Mouse (Mus musculus) CD4-positive, CD25-positive, alpha-beta regulatory T cell, adult 4 months (primary cell): ENCODE data around the gene Gm38431. TPM values are rescaled to one million over a fixed set of nuclear protein-coding genes. Genes with fewer than 3 reads are reported as not detected.
A peak's percentile ranks its signal among the peaks of the same experiment; 100 is the strongest.

Source experiments
- ATAC-seq: one replicate; pipeline ENCODE4 v1.8.0; 2017
- polyA plus RNA-seq, 2 experiments: library from polyadenylated mRNA; unstranded; fragments of 100-300 nt; shearing (Covaris generic); gene quantifications; one replicate each; pipeline ENCODE4 v1.2.1; 2017

Gene Gm38431
- polyA plus RNA-seq, result 1 to 10 TPM in 1 of 2 experiments, under 1 TPM in 1; 0.20 to 2.9 TPM

DNA sequence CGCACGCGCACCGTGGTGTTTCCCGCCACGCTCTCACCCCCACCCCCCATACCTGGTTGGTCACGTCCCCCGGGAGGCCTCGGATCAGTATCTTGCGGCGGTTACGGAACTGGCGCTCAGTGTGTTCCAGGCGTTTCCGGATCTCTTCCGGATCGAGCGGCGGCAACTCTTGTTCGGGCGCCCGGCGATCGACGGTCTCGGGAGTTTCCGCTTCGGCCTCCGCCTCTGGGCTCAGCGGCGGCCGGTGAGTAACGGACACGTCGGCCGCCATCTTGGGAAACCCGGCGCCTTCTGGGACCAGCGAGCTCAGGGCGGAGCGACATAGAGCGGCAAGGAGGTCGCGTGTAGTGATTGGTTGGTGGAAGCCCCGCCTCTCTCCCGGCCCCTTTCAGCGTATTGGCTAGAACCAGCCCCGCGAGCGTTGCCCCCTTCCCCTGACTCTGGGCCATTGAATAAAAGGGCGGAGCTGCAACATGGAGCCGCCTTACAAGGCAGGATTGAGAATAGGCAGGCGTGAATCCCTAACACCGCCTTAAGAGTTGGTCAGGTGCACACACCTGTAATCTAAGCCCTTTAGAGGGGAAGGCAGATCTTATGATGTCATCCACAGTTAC lies at the start of gene Gm38431, which contains the start of gene Raver1:
Gm38431 (minus strand) TSS at position 291 of the 614 bp plus-strand sequence.
Raver1 (minus strand) TSS at position 302 of the 614 bp plus-strand sequence.
- peak; percentile 98 for ATAC-seq

DNA sequence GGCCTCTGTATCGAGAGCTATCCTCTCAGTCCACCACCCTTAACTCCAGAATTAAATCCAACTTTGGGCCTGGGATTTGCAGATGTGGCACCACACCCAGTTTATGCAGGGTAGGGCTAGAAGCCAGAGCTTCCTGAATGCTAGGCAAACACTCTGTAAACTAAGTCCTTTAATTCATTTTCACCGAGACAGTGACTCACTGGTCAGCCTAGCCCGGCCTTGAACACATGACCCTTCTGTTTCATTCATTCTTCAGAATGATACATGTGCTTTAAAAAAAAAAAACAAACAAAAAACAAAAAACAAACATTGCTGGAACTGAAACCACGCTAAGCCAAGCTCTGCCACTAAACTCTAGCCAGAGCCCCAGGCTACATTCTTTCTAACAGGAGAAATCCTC lies 46.6 kb upstream of the Gm38431 start:
- no peak for ATAC-seq

DNA sequence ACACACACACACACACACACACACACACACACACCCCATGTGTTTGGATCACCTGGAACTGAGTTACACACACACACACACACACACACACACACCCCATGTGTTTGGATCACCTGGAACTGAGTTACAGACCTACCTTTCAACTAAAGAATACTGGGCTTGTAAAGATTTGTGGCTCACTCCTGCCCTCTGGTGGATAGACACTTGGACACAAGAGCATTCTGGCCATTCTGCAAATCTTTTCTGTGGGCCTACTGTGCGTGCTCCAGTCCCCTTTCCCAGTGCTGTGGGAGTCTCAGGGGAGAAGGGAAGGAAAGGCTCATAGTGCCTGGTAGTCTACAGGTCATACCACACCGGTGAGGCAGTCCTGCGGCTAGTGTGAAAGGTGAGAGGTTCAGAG lies 45.4 kb upstream of the Gm38431 start:
- ATAC-seq, result peak; percentile 31

DNA sequence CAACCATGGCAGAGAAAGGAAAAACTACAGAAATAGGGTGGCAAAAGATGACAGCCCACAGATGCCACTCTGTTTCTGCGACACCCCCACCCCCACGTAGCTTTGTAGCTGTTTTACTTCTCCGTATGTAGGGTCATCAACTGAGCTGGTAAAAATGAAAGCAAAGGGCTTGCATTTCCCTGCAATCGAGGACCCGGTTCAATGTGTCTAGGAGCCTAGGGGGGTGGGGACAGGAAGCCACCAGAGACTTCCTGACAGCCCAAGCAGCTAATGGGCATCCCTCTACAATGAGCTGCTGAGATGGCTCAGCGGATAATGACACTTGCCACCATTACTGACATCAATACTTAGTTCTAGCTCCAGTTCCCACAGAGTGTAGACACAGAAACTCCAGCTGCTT lies 44.6 kb upstream of the Gm38431 start:
- peak; percentile 63 for ATAC-seq

DNA sequence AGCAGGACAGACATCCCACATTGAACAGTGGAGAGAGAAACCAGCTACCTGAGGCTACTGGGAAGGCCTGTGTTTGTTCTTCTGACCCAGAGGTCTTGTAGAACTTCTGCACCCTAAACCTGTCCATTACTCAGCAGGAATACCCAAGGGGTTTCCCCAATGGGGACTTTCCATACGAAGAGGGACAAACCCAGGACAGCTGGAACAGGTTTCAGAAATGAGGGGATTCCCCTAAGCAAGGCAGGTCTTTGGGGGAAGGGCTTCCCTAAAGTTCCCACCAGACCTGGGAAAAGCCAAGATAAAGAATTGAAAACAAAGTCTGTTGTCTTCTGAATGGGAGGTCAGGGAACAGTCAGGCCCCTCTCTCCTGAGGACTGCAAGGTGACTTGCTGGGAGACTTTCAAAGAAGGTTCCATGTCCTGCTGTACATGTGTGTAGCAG lies 44.2 kb upstream of the Gm38431 start:
- ATAC-seq, result peak; percentile 18

DNA sequence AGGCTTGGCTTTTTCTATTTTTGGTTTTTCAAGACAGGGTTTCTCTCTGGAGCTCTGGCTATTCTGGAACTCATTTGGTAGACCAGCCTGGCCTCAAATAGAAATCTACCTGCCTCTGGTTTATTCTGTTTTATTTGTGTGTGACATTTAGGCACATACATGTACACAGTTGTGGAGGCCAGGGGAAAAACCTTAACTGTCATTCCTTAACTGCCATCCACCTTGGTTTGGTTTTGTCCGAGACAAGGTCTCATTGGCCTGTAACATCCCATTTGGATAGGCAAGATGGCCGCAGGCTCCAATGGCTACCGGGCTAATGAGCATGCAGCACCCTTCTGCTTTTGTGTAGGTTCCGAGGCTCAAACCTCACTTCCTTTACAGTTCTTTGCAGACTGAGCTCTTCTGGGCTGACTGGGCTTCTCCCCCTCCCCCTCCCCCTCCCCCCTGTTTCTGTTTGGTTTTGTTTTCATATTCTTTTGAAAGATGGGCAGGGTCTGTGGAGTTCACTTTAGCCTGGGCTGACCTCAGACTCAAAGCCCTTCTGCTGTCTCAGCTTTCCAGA lies 43.6 kb upstream of the Gm38431 start:
- peak; percentile 8 for ATAC-seq

DNA sequence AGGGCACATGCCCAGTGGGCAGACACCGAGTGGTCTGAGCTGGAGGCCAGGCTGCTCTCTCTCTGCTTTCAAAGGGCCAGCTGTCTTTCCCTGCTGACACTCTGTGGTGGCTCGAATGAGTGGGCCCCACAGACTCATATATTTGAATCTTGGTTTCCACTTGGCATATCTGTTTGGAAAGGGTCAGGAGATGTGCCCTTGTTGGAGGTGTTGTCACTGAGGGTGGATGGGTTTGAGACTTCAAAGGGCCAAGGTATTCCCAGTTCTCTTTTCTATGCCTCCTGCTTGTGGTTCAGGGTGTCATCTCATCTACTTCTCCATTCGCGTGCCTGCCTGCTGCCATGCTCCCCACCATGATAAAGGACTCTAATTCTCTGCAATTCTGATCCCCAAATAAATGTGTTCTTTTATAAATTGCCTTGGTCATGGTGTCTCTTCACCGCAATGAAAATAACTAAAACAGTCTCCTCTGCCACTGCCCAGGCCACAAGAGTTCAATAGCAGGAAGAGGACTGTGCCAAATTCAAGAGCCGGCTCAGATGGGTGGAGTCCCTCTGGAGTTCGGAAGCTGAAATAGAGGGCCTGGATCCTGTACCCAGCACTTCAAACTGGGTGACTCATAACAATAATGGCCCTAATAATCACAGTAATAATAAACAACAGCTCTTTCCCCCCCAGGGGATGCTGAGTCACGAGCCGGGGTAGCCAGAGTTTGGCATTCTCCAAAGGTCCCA lies 43.0 kb upstream of the Gm38431 start:
- ATAC-seq, result no peak

DNA sequence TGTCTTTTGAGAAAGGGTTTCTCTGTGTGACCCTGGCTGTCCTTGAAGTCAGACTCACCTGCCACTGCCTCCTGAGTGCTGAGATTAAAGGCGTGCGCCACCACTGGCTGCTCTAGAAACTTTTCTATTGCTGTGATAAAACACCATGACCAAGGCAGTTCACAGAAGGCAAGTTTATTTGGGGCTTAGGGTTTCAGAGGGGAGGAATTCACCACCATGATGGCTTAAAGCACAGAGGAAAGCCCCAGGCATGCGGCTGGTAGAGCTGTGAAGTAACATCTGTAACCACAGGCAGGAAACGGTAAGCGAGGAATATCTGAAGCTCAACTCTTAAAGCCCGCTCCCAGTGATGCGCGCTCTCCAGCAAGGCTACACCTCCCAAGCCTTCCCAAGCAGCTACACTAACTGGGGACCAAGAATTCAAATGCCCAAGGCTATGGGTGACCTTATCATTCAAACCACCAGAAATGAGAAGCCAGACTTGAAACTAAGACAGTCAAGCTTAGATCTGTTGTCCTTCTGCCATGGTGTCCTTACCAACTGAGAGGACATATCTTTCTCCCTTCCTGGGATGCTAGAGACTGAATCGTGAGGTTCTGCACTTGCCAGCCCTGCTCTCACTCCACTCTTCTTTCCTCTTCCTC lies 41.4 kb upstream of the Gm38431 start:
- ATAC-seq, result peak; percentile 32

DNA sequence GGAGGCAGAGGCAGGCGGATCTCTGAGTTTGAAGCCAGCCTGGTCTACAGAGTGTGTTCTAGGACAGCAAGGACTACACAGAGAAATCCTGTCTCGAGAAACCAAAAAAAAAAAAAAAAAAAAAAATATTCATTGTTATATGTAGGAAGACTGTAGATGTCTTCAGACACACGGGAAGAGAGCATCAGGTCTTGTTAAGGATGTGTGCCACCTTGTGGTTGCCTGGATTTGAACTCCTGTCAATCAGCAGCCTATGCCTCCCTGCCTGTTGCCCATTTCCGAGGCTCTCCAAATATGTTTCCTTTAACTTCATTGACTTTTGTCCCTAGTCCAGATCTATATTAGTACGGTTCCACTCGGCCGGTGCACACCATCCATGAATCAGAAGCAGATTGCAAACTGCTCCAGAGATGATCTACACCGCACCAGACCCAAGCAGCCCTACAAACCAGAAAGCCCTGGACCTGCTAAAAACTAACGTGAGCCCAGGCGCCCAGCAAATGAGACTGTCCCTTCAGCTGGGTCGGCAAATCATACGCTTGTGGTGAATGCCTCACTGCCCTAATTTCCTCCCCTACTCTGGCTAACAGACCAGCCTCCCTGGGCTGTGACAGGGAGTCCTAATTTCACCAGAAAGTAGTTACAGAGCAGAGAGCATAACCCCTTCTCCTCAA lies 40.4 kb upstream of the Gm38431 start:
- no peak for ATAC-seq

DNA sequence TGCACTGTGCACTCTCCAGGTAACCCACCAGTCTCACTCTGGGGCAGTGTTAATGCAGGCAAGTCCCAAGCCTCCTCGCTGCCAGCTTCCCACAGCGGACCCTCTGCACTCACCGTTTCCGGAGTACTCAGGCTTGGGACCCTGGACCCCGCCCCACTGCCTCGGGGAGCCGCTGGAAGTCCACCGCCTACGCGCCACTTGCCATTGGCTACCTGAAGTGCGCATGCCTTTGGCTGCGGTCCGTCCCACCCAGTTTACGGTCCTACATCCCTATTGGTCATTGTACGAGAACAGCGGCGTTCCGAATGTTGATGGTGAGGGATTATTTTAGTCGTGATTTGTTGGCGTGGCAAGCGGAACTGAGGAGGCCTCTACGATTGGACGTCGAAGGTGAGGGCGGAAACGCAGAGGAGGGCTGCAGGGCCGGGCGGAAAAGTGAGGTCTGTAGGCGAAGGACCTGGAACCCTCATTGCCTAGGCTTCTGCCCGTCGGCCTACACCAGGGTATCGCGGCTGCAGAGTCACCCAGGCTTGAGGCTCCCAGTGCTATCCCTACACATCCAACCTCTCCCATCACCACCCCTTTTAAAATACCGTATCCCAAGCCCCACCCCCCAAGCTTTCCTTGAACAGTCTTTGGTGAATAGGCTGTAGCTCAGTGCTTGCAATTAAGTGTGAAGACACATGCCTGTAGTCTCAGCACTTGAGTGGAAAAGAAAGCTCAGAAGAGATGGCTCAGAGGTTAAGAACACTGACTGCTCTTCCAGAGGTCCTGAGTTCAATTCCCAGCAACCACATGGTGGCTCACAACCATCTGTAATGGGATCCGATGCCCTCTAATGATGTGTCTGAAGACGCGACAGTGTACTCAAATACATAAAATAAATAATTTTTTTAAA lies 39.5 kb upstream of the Gm38431 start, which contains the start of gene Tyk2:
Tyk2 (minus strand) TSS at position 185 of the 898 bp plus-strand sequence.
- peak; percentile 86 for ATAC-seq

DNA sequence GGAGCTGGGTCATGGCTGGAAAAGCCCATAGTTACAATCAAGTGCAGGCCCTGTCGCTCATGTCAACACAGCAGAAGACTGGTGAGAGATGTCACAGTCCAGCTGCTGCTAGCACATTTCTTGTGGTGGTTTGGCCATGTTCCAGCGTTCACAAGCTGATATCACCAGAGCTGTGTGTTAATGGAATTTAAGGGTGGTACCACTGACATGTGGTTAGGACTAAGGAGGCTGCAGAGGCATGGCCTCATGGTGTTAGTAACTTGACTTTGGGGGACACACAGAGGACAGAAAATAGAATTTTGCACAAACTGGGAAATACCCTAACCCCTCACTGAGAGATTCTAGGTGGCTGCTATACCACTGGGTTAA lies 34.4 kb upstream of the Gm38431 start:
- no peak for ATAC-seq

DNA sequence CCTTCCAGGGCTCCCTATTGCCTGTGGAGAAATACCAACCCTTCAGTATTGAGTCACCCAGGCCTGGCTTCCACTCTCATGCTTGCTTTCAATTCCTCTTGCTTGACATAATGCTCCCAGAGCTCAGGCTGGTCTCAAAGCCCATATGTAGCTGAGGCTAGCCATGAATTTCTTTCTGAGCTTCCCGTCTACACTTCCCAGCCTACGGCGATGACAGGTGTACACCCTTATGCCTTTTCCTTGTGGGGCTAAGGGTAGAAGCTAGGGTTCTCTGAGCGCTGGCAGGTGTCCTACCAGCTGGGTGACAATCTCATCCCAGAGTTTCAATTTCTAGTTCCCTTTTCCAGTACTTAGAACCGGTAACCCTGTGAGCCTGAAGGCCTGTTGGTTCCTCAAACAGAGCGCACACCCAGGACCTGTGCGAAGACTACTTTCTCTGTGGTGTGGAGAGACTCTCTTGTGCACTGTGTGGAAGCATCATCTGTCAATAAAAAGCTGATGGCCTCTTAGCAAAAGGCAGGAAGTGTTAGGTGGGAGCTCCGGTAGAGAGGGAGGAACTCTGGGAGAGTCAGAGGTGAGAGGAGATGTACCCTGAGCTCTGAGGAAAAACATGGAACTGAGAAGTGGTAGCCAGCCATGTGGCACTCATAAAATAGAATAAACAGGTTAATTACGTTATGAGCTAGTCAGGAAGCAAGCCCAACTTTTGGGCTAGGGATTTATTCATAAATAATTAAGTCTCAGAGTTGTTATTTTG lies 33.9 kb upstream of the Gm38431 start:
- ATAC-seq, result no peak

DNA sequence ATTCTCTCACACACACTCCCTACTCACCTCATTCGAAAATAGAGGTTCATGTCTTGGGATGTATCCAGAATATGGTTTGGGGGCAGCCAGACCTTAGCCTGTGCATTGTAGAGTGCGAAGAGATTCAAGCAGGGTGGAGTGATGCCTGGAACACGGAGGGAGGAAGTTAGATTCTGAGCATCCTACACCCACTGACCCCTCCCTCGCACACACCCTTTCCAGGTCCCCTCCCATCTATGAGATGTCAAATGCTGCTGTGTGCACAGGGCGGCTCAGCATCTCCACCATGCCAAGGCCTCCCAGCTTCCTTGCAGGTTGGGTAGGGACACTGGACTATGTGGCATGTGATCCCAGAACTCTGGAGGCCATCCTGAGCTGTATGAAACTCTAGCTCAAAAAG lies 33.0 kb upstream of the Gm38431 start:
- no peak for ATAC-seq

DNA sequence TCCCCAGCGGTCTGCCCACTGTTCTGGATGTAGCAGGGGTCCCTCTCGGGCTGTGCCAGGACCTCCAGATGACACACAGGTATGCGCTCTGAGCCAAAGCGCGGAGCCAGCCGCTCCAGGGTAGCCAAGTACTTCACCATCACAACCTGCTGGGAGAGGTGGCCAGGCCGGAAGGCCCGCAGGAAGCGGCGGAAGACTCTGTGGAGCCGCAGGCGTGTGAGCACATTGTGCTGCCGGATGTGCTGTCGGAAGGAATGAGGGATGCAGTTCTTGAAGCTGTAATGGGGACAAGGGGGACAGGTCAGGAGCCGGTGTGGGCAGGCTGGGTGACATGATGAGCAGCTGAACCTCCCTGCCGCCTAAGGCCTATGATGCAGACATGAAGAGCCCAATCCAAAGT lies 29.7 kb upstream of the Gm38431 start:
- no peak for ATAC-seq

DNA sequence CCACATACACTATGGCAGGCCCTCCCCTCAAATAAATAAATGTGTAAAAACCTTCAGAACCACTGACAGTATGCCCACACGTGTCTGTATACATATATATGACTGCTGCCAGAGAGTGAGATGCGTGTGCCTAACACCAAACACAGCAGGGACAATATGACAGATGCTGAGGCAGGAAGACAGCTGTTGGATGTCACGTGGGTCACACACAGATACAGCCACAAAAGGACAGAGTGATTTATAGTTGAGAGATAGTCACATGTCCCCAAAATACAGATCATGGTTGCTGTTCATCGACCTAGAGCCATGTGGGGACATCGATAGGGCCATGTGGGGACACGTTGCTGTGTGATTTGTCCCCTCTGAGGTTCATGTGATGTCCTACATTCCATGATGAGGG lies 25.3 kb upstream of the Gm38431 start:
- ATAC-seq, result no peak

DNA sequence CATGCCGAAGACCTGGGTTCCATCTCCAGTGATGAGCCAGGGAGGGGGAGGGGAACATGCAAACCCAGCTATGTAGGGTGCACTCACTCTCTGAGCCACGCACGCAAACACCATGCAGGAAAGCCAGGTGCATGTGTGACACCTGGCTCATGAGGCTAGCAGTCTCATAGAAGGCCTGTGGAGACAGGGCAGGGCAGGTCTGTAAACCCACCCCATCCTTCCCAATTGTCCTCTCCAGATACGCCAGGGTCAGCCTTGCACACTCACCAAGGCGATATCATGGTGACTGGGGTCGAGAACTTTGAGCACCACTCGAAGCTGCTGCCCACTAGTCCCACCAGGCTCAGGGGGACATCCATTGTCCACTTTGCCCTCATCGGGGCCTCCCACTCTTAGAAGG lies 23.3 kb upstream of the Gm38431 start:
- ATAC-seq, result no peak

DNA sequence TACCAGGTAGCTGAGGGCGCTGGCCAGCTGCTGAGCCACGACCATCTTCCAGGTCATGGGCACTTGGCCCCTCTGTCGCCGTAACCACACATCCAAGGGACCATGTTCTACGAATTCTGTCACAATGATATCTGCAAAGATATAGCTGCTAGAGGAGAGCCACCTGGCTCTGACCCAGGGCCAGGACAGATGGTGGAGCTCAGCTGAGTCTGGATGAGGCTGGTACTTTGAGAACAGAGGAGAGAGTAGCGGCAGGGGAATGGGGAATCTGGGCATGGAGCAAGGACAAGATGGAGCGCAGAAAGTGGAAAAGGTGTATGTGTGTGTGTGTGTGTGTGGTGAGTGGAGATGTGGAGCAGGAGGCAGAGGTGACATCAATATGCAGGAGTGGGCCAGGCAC lies 22.4 kb upstream of the Gm38431 start:
- ATAC-seq, result no peak

DNA sequence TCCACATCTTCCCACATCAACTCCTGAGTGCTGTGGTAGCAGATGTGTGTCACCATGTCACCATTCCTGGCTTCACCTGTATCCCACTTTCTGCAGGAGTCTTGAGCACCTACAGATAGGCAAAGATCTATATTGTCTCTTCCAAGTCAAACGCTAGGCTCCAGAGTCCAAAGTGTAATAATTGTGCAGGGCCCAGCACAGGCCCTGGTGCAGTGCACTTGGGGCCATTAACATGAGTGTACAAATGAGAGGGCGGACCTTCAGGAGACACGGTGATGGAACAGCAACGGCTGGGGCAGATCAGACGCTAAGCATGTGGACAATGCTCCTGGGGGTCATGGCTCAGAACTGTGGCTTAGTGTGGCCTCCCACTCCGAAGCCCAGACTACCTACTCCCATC lies 22.0 kb upstream of the Gm38431 start:
- no peak for ATAC-seq

DNA sequence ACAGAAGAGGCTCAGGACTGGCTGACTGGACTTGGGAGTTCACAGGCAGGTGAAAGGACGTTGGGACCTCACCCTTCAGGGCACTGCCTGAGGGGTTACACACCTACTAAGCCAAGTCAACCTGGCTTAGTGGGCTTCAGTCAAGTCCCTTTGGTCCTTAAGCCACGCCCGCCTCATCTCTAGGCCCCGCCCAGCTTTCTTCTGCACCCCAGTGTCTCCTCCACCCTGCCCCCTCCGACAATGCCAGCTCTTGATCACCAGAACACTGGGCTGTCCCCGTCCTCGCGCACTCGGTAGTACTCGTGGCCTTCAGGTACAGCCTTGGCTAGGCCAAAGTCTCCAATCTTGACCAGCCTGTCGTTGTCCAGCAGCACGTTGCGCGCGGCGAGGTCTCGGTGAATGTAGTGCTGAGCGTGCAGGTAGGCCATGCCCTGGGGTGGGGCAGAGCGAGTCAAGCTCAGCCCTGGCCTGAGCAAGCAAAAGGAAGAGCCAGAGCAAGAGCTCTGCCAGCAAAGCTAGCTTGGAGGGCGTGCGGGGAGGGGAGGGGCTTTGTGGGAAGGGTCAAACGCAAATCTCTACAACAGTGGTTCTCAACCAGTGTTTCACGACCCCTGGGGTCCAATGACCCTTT lies 15.9 kb upstream of the Gm38431 start:
- ATAC-seq, result no peak

DNA sequence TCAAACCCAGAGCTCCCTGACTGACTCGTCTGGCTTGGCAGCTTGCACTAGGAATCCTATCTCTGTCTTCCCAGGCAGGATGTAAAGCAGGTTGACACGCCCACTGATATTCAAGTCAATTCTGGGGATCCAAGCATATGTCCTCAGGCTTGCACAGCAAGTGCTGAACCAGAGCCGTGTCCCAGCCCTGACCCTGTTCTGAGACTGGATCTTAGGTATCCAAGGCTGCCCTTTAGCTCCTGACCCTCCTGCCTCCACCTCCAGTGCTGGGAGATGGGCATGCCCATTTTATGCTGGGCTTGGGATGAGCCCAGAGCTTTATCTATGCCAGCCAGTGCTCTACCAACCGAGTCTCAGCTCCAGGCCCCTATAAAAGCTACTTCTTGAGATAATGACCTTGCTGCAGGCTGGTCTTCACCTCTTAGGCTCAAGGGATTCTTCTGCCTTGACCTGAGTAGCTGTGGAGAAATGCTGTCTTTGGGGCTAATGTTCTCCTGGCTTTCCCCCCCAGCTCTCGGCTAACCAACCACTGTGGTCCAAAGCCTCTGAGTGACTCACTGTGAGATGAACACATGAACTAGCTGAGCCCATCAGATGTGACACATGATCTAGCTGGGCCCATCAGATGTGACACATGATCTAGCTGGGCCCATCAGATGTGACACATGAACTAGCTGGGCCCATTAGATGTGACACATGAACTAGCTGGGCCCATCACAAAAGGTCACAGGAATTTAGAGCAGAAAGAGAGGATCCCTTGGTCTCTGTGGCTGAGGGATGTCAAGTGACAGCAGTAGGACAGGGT lies 14.2 kb upstream of the Gm38431 start:
- no peak for ATAC-seq
